Mouse (Mus musculus): ENCODE results near the gene Gas7.

DNA sequence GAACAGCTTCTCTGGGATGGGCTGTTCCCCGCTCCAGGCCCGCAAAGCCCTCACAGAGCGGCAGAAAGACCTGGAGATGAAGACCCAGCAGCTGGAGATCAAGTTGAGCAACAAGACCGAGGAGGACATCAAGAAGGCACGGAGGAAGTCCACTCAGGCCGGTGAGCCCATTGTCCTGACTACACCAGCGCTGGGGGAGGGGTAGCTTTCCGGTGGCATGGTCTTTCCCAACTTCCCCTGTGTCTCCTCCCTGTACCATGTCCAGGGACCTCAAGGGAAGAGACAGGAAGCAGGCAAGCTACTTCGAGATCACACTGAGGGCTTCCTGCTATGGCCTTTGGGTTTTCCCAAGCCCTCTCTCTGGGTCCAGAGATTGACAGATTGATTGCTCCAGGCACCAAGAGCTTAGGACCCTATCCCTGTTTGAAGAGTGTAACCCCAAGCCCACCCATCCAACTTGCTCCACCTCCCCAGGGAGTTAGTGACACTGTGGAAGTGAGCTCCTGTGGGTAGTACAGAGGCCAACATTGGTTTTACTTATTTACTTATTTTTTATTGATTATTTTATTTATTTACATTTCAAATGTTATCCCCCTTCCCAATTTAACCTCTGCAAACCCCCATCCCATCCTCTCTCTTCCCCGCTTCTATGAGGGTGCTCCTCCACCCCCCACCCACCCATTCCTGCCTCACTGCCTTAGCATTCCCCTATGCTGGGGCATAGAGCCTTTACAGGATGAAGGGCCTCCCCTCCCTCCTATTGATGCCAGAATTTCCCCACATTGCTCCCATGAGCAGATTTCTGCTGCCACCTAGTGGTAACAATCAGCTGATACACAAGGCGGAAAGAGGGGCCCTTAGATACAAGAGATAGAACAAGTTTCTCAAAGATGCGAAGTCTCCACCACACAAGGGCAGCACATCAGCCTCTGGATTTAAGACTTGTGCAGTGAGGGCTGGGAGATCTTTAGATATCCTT, 220.6 kb downstream of the Gas7 start:
- TF ChIP-seq EP300 (IDR thresholded peaks at IDR 0.05) (peak; percentile 76), CTCF (IDR thresholded peaks at IDR 0.05) (peak; percentile 96)

All from lung, postnatal 0 days (tissue).